Mouse (Mus musculus) kidney, adult 2 months (tissue): ENCODE measurements around the gene Zpr1. TPM values are rescaled to one million over a fixed set of nuclear protein-coding genes. Genes with fewer than 3 reads are reported as not detected.
A peak's percentile ranks its signal among the peaks of the same experiment; 100 is the strongest.

Experiments
- DNase-seq: peaks from one replicate; pipeline ENCODE4 v3.0.0; 2021
- H3K27ac ChIP-seq: fragments of 200-500 bp; 2 replicates; pipeline ENCODE4 v1.5.1; 2012; ENCODE audit warnings: low read depth, low read length, control low read depth, inconsistent platforms; ENCODE audit not compliant: insufficient read depth
- H3K27me3 ChIP-seq: fragments of 200-500 bp; replicated peaks from 2 replicates; pipeline ENCODE4 v1.6.1; 2012; ENCODE audit warnings: mild to moderate bottlenecking, moderate library complexity, low read length, inconsistent platforms; ENCODE audit not compliant: control insufficient read depth, insufficient read depth
- H3K36me3 ChIP-seq: fragments of 200-500 bp; 2 replicates; pipeline ENCODE4 v1.6.1; 2012; ENCODE audit warnings: mild to moderate bottlenecking, moderate library complexity, low read length, inconsistent platforms; ENCODE audit not compliant: control insufficient read depth, insufficient read depth
- H3K4me1 ChIP-seq: fragments of 200-500 bp; 2 replicates; pipeline ENCODE4 v1.6.1; 2011; ENCODE audit warnings: low read length; ENCODE audit not compliant: control insufficient read depth, insufficient read depth
- H3K4me3 ChIP-seq: fragments of 200-500 bp; 2 replicates; pipeline ENCODE4 v1.5.1; 2011; ENCODE audit warnings: mild to moderate bottlenecking, low read depth, low read length, control low read depth; ENCODE audit not compliant: insufficient read depth
- CTCF ChIP-seq: fragments of 200-500 bp; conservative IDR thresholded peaks from 2 replicates; pipeline ENCODE4 v1.5.1; 2011; ENCODE audit warnings: low read depth, mild to moderate bottlenecking, control low read depth, low read length, moderate library complexity, mixed read lengths; ENCODE audit not compliant: insufficient read depth, insufficient read length
- POLR2A ChIP-seq: fragments of 200-500 bp; IDR thresholded peaks from one replicate; pipeline ENCODE4 v1.6.1; 2011; ENCODE audit warnings: low read depth, low read length, control low read depth
- WGBS: fragments of 180-500 bp; shearing (Covaris S2); methylation state at CpG from one replicate; pipeline ENCODE4 v1.1.7; 2018; 5-methylcytosine and 5-hydroxymethylcytosine counted together
- polyA plus RNA-seq: library from polyadenylated mRNA; depleted of rRNA; stranded (reverse); fragments of >200 nt; gene quantifications from 2 replicates; pipeline ENCODE4 v1.2.3, GENCODE M21; 2012

Zpr1 gene
- polyA plus RNA-seq, 1 experiment = 16.6 TPM

DNA sequence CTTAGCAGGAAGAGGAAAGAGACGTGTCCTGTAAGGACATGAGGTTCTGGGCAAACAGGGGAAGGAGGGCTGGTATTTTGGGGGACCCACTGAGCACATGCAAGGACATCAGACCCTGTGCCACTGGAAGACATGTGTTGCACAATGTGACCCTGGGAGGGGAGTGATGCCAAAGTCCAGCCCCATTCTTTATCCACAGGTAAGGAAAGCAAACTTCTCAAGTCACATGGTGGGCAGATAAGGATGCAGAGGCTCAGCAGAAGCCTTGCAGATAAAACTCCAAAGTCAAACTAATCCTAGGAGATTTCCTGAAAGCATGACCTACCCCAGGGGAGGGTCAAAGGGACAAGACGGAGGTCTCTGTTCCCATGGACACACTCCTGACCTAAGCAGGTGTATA is 31.0 kb upstream of the Zpr1 start:
- 73% methylated on average over 2 of the region's 2 CpGs for WGBS

DNA sequence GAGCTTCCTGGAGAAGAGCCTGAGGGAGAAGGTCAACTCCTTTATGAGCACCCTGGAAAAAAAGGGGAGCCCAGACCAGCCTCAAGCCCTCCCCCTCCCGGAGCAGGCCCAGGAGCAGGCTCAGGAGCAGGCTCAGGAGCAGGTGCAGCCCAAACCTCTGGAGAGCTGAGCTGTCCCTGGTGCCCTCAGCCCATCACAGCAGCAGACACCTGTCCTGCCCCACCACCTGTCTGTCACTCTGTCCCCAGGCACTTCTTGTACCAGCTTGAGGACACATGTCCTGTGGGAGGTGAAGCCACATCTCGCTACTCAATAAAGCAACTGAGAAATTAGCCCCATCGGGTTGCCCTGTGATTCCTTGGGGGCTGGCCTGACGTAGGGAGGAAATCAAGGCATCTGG is 29.7 kb upstream of the Zpr1 start:
- Histone ChIP-seq H3K27me3 (no peaks in the 10 kb centered on the region), H3K27ac (no peak overlapping the region), H3K4me1 (no peaks in the 10 kb centered on the region), H3K36me3 (no peaks in the 10 kb centered on the region), H3K4me3 (no peak overlapping the region)
- TF ChIP-seq CTCF = no peak
- WGBS = 71% methylated on average over 4 of the region's 4 CpGs
- no peak for DNase-seq

More for the DNA sequence above, 31.0 kb upstream of the Zpr1 start:
- no peak overlapping the region for H3K27ac ChIP-seq
- no peaks in the 10 kb centered on the region for H3K4me1 ChIP-seq
- TF ChIP-seq POLR2A = no peak
- no peak for TF ChIP-seq CTCF
- no peaks in the 10 kb centered on the region for H3K36me3 ChIP-seq
- no peaks in the 10 kb centered on the region for H3K27me3 ChIP-seq
- no peak for DNase-seq
- H3K4me3 ChIP-seq = no peak overlapping the region

DNA sequence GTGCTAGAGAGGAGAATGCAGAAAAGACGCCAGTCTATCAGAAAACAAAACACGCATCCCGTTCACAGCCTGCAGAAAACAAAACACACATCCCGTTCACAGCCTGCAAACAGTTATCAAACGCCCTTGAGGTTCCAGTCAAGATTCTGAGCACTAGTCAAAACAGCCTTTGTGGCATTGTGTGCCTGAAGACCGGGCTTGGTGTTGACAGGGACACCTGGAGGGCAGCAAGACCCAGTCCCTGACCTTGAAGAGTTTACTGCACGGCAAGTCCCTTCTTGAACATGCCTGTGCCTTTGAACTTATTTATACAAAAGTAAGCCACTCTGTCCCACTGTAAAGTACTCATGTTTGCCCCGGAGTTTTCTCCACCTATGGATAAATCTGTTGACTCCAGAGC is 29.3 kb upstream of the Zpr1 start:
- Histone ChIP-seq H3K27ac (no peak overlapping the region), H3K36me3 (no peaks in the 10 kb centered on the region), H3K4me1 (no peaks in the 10 kb centered on the region), H3K27me3 (no peaks in the 10 kb centered on the region), H3K4me3 (no peak overlapping the region)
- 65% methylated on average over 8 of the region's 8 CpGs for WGBS
- no peak for DNase-seq
- no peak for TF ChIP-seq CTCF
- TF ChIP-seq POLR2A = no peak

DNA sequence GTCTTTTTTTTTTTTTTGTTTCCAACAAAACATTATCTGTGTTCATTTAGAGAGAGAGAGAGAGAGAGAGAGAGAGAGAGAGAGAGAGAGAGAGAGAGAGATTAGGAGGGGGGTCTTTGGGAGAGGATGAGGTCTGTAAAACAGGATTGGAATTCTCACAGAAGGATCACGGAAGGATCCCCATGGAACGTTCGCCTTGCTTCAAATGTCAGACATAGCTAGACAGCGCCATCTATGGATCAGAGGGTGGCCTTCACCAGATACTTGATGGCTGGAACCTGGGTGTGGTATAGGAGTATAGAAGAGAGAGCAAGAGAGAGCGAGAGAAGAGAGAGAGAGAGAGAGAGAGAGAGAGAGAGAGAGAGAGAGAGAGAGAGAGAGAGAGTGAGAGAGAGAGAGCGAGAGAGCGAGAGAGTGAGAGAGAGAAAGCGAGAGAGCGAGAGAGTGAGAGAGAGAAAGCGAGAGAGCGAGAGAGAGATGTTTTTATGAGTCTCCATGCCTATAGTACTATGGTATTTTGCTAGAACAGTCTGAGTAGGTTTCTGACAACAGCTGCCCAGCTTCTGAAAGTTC is 26.0 kb upstream of the Zpr1 start:
- WGBS = 26% methylated on average over 11 of the region's 11 CpGs
- peak; percentile 76 for DNase-seq

DNA sequence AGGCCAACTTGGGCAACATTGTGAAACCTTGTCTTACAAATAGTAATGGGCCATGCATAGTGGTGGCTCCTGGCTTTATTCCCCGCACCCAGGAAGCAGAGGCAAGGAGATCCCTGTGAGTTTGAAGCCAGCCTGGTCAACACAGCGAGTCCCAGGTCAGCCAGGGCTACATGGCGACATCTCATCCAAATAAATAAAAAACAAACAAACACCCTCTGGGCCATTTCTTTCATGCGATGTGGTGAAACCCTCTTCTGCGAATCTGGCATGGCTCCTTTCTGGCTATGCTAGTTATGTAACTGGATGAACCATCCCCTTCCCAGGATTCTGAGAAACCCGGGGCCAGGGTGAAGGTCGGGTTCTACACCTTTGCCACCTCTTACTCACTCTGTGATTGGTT is 16.7 kb upstream of the Zpr1 start:
- Histone ChIP-seq H3K4me1 (no peaks in the 10 kb centered on the region), H3K4me3 (no peak overlapping the region), H3K27me3 (no peaks in the 10 kb centered on the region), H3K36me3 (no peaks in the 10 kb centered on the region), H3K27ac (no peak overlapping the region)
- DNase-seq = peak; percentile 20
- WGBS = 89% methylated on average over 7 of the region's 7 CpGs
- TF ChIP-seq CTCF (no peak), POLR2A (no peak)

More for the DNA sequence above, 26.0 kb upstream of the Zpr1 start:
- H3K27me3 ChIP-seq = no peaks in the 10 kb centered on the region
- H3K27ac ChIP-seq = no peak overlapping the region
- H3K36me3 ChIP-seq = no peaks in the 10 kb centered on the region
- H3K4me1 ChIP-seq = no peaks in the 10 kb centered on the region
- no peak overlapping the region for H3K4me3 ChIP-seq
- TF ChIP-seq POLR2A = no peak
- peak; percentile 95 for TF ChIP-seq CTCF

DNA sequence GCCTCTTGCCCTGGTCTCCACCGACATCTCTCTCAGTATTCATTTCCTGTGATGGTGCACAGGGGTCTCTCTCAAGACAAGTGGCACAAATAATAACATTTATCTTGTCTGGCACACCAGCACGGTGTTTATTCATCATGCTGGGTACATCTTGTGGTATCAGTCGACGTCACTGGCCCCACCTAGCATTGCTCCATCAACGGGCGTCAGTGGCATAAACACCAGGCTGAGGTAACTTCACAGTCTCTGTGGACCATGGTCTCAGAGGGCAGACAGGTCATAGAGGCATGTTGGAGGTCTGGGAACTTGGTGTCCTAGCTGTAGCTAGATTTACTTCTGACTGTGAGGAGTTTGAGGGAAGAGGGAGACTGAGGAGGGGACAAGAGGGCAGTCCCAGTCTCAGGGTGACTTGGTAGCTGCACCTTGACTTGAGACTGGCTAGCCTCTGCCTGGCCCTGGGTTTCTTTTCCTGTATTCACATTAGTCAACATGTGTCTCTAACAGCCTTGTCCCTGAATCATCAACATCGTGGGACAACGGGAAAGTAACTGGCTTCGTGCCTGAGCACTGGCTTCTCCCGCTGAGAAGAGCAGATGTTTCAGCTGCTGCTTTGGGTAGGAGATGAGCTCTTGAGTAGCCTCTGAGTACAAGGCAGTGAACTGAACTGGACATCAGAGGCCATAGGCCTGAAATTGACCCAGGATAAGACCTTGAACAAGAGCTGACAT is 16.0 kb upstream of the Zpr1 start:
- TF ChIP-seq CTCF = no peak
- no peak for TF ChIP-seq POLR2A
- WGBS = 82% methylated on average over 10 of the region's 10 CpGs
- Histone ChIP-seq H3K4me1 (no peaks in the 10 kb centered on the region), H3K36me3 (no peaks in the 10 kb centered on the region), H3K27me3 (no peaks in the 10 kb centered on the region), H3K4me3 (no peak overlapping the region), H3K27ac (no peak overlapping the region)
- no peak for DNase-seq

DNA sequence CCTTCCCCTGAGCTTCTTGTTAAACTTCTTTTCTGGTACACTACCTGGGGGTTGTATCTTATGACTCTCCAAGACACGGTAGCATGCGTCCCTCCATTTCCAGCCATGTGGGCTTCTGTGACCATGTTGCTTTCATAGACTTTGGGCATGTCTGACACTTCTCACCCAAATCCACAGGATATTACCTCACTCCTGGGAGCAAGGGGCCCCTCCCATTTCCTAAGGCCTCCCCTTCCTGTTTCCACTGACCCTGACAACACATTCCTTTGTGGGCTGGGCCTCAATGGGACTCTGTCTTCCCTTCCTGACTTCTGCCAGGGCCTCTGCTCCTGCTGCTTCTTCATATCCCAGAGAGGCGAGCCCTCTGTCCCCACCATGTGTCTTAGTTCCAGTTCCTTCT is 15.3 kb upstream of the Zpr1 start:
- DNase-seq = peak; percentile 13
- Histone ChIP-seq H3K36me3 (no peaks in the 10 kb centered on the region), H3K27me3 (no peaks in the 10 kb centered on the region), H3K4me1 (no peaks in the 10 kb centered on the region), H3K4me3 (no peak overlapping the region), H3K27ac (no peak overlapping the region)
- 87% methylated on average over 3 of the region's 3 CpGs for WGBS
- TF ChIP-seq CTCF (no peak), POLR2A (no peak)

DNA sequence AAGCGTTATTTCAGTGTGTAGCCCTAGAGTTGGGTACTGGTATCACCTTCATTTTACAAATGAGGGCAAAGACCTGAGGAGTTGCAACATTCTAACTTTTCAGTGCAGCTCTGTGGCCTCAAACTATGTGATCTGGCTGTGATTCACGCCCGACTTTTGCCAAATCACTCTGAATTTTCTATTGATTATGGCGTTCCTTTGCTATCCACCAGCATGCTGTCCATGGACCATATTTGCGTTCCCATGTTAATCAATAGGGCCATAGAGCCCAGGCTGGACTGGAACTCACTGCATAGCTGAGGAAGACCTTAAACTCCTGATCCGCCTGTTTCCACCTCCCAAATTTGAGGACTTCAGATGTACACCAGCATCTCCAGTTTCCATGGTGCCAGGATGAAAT is 13.8 kb upstream of the Zpr1 start:
- H3K27ac ChIP-seq = no peak overlapping the region
- H3K36me3 ChIP-seq = no peaks in the 10 kb centered on the region
- H3K4me1 ChIP-seq = no peaks in the 10 kb centered on the region
- TF ChIP-seq CTCF (no peak), POLR2A (no peak)
- whole genome bisulfite sequencing = 92% methylated on average over 6 of the region's 6 CpGs
- no peak overlapping the region for H3K4me3 ChIP-seq
- no peaks in the 10 kb centered on the region for H3K27me3 ChIP-seq
- DNase-seq = no peak
